Comparison of ENCODE assay signal across 17 mouse cellular contexts in genomic region chr17:52062096-52062665, GRCm38 (mm10).
DNase-seq lines count a peak whose midpoint lies in the region; ATAC-seq and TF ChIP-seq lines count a peak whose summit lies in the region.
"Had no signal": no experiment of that assay in that cellular context is flagged by ENCODE, and none has a peak within 500 bp of the region (broad histone marks: within the 10 kb centered on the region; RNA-seq: fewer than 3 reads in every experiment).

No protein-coding gene starts in this region.

- TF ChIP-seq POLR2A in spleen, adult 2 months (IDR thresholded peaks at IDR 0.05; ENCODE audit: low read depth, low read length), result no peak

- TF ChIP-seq CTCF in spleen, adult 2 months (IDR thresholded peaks at IDR 0.05; ENCODE audit: extremely low read depth, insufficient read depth, insufficient read length, insufficient replicate concordance), result no peak

- no peaks in the 10 kb centered on the region for H3K27me3 ChIP-seq in spleen, adult 2 months (ENCODE audit: control insufficient read depth, insufficient read depth, low read length)
- no peaks in the 10 kb centered on the region for H3K27me3 ChIP-seq in neural tube, embryonic 15.5 days (replicated peaks)
- H3K27me3 ChIP-seq: embryonic facial prominence, embryonic 15.5 days; midbrain, embryonic 13.5 days had no signal

- no peak for ATAC-seq in neural tube, embryonic 15.5 days (ENCODE audit: low FRiP score)
- ATAC-seq: hindbrain, embryonic 16.5 days; midbrain, embryonic 13.5 days had no signal

- no peaks in the 10 kb centered on the region for H3K9me3 ChIP-seq in neural tube, embryonic 15.5 days (replicated peaks)
- H3K9me3 ChIP-seq: embryonic facial prominence, embryonic 15.5 days; midbrain, embryonic 13.5 days had no signal

- H3K4me2 ChIP-seq in neural tube, embryonic 15.5 days, result peak overlapping the region; percentile 23
- H3K4me2 ChIP-seq: embryonic facial prominence, embryonic 15.5 days; heart, embryonic 11.5 days; midbrain, embryonic 13.5 days had no signal

- 36% methylated on average over 11 of the region's 11 CpGs for WGBS in spleen, adult 2 months
- WGBS in neural tube, embryonic 15.5 days, result 34% methylated on average over 11 of the region's 11 CpGs

- H3K4me1 ChIP-seq in spleen, adult 2 months (ENCODE audit: control insufficient read depth, insufficient read depth, insufficient read length), result peaks cover 7% of the 10 kb centered on the region
- no peaks in the 10 kb centered on the region for H3K4me1 ChIP-seq in neural tube, embryonic 15.5 days
- H3K4me1 ChIP-seq: embryonic facial prominence, embryonic 15.5 days; midbrain, embryonic 13.5 days had no signal

- no peaks in the 10 kb centered on the region for H3K36me3 ChIP-seq in spleen, adult 2 months (ENCODE audit: control insufficient read depth, insufficient read depth, low read length)
- H3K36me3 ChIP-seq in neural tube, embryonic 15.5 days, result no peaks in the 10 kb centered on the region
- H3K36me3 ChIP-seq: embryonic facial prominence, embryonic 15.5 days; midbrain, embryonic 13.5 days had no signal

- peak in 1 of 2 experiments; percentile 7 for DNase-seq in spleen, adult 2 months (ENCODE audit: low read depth in 1 of 2, low spot score in 2 of 2)
- DNase-seq in spleen, adult 18-20 months, result no peak
- peak; percentile 68 for DNase-seq in induced T-regulatory cell, adult 2 months (ENCODE audit: low read depth)
- DNase-seq in lung, postnatal 14 days, result no peak
- DNase-seq in embryo, embryonic 11 days, result no peak
- no peak for DNase-seq in lung, postnatal 25 days (ENCODE audit: low spot score)
- DNase-seq: cerebellum, adult 11-12 months; heart, postnatal 36 days; kidney, postnatal 14 days; right cerebral cortex, postnatal 25 days had no signal

- H3K9ac ChIP-seq in neural tube, embryonic 15.5 days (replicated peaks), result no peak overlapping the region
- H3K9ac ChIP-seq: embryonic facial prominence, embryonic 15.5 days; midbrain, embryonic 13.5 days had no signal

- peak overlapping the region; percentile 35; the same call in 1 of the 2 replicates for H3K4me3 ChIP-seq in spleen, adult 2 months (ENCODE audit: extremely low read depth, insufficient read depth, insufficient read length)
- no peak overlapping the region for H3K4me3 ChIP-seq in neural tube, embryonic 15.5 days (replicated peaks)
- H3K4me3 ChIP-seq: embryonic facial prominence, embryonic 15.5 days; midbrain, embryonic 13.5 days; myocyte had no signal

- peak overlapping the region; percentile 66 for H3K27ac ChIP-seq in spleen, adult 2 months (ENCODE audit: insufficient read depth, low read length)
- no peak overlapping the region for H3K27ac ChIP-seq in neural tube, embryonic 15.5 days (replicated peaks)
- H3K27ac ChIP-seq: embryonic facial prominence, embryonic 15.5 days; macrophage; midbrain, embryonic 13.5 days had no signal
